7 mouse cellular contexts compared by ENCODE assay signal in genomic region chr14:124222447-124222846, GRCm38 (mm10).
DNase-seq lines count a peak whose midpoint lies in the region; ATAC-seq and TF ChIP-seq lines count a peak whose summit lies in the region.

No protein-coding gene starts in this region.

- H3K27me3 ChIP-seq in liver, postnatal 0 days (ENCODE audit: insufficient read depth, low read length), result no peaks in the 10 kb centered on the region
- H3K27me3 ChIP-seq in liver, embryonic 11.5 days (replicated peaks; ENCODE audit: control insufficient read depth, insufficient read depth, low read length), result no peaks in the 10 kb centered on the region
- H3K27me3 ChIP-seq in forebrain, embryonic 12.5 days, result no peaks in the 10 kb centered on the region
- H3K27me3 ChIP-seq in neural tube, embryonic 15.5 days (replicated peaks), result no peaks in the 10 kb centered on the region

- ATAC-seq in liver, postnatal 0 days, result no peak
- ATAC-seq in liver, embryonic 11.5 days (replicated peaks; ENCODE audit: low FRiP score), result no peak
- ATAC-seq in forebrain, embryonic 12.5 days (ENCODE audit: low FRiP score), result peak; percentile 64
- ATAC-seq in neural tube, embryonic 15.5 days (ENCODE audit: low FRiP score), result peak; percentile 59; the same call in 1 of the 2 replicates

- H3K9me3 ChIP-seq in liver, postnatal 0 days (ENCODE audit: low read length), result no peaks in the 10 kb centered on the region
- no peaks in the 10 kb centered on the region for H3K9me3 ChIP-seq in liver, embryonic 11.5 days (ENCODE audit: control insufficient read depth, low read length)
- no peaks in the 10 kb centered on the region for H3K9me3 ChIP-seq in forebrain, embryonic 12.5 days
- H3K9me3 ChIP-seq in neural tube, embryonic 15.5 days (replicated peaks), result no peaks in the 10 kb centered on the region

- H3K36me3 ChIP-seq in liver, postnatal 0 days (replicated peaks; ENCODE audit: insufficient read depth, low read length), result no peaks in the 10 kb centered on the region
- H3K36me3 ChIP-seq in liver, embryonic 11.5 days (ENCODE audit: control insufficient read depth, insufficient read depth, low read length), result no peaks in the 10 kb centered on the region
- no peaks in the 10 kb centered on the region for H3K36me3 ChIP-seq in forebrain, embryonic 12.5 days (replicated peaks)
- H3K36me3 ChIP-seq in neural tube, embryonic 15.5 days, result no peaks in the 10 kb centered on the region

- no peak overlapping the region for H3K27ac ChIP-seq in liver, postnatal 0 days (ENCODE audit: low read depth)
- H3K27ac ChIP-seq in liver, embryonic 11.5 days (ENCODE audit: low read depth, low read length), result no peak overlapping the region
- no peak overlapping the region for H3K27ac ChIP-seq in forebrain, embryonic 12.5 days
- H3K27ac ChIP-seq in neural tube, embryonic 15.5 days (replicated peaks), result no peak overlapping the region

- H3K4me3 ChIP-seq in liver, postnatal 0 days (ENCODE audit: low read depth, low read length), result no peak overlapping the region
- H3K4me3 ChIP-seq in liver, embryonic 11.5 days (ENCODE audit: low read depth, low read length), result no peak overlapping the region
- H3K4me3 ChIP-seq in forebrain, embryonic 12.5 days (replicated peaks), result no peak overlapping the region
- H3K4me3 ChIP-seq in neural tube, embryonic 15.5 days (replicated peaks), result no peak overlapping the region

- no peak for DNase-seq in liver, postnatal 0 days
- no peak for DNase-seq in liver, embryonic 11.5 days (ENCODE audit: low spot score)
- DNase-seq in ZHBTc4 (ENCODE audit: low read depth, low spot score), result peak; percentile 29
- DNase-seq in adrenal gland, adult 8-10 months, result no peak
- no peak for DNase-seq in urinary bladder, postnatal 25 days (ENCODE audit: low spot score)

- peak; percentile 24; the same call in 1 of the 2 replicates for TF ChIP-seq CTCF in liver, postnatal 0 days (IDR thresholded peaks at IDR 0.05; ENCODE audit: low read depth)

- TF ChIP-seq EP300 in liver, postnatal 0 days (IDR thresholded peaks at IDR 0.05; ENCODE audit: low read depth), result no peak

- H3K9ac ChIP-seq in liver, postnatal 0 days (replicated peaks), result no peak overlapping the region
- H3K9ac ChIP-seq in liver, embryonic 11.5 days (ENCODE audit: low read depth, low read length), result no peak overlapping the region
- H3K9ac ChIP-seq in forebrain, embryonic 12.5 days, result no peak overlapping the region
- no peak overlapping the region for H3K9ac ChIP-seq in neural tube, embryonic 15.5 days (replicated peaks)

- no peak overlapping the region for H3K4me2 ChIP-seq in liver, postnatal 0 days (ENCODE audit: low read depth, low read length)
- no peak overlapping the region for H3K4me2 ChIP-seq in liver, embryonic 11.5 days
- no peak overlapping the region for H3K4me2 ChIP-seq in forebrain, embryonic 12.5 days
- no peak overlapping the region for H3K4me2 ChIP-seq in neural tube, embryonic 15.5 days

- 17% methylated on average over 1 of the region's 1 CpGs for WGBS in liver, postnatal 0 days (ENCODE audit: insufficient replicate concordance)
- WGBS in liver, embryonic 11.5 days, result 39% methylated on average over 1 of the region's 1 CpGs
- 21% methylated on average over 1 of the region's 1 CpGs for WGBS in forebrain, embryonic 12.5 days
- 22% methylated on average over 1 of the region's 1 CpGs for WGBS in neural tube, embryonic 15.5 days

- no peaks in the 10 kb centered on the region for H3K4me1 ChIP-seq in liver, postnatal 0 days (ENCODE audit: insufficient read depth)
- no peaks in the 10 kb centered on the region for H3K4me1 ChIP-seq in liver, embryonic 11.5 days (replicated peaks; ENCODE audit: control insufficient read depth, insufficient read depth, low read length)
- H3K4me1 ChIP-seq in forebrain, embryonic 12.5 days, result no peaks in the 10 kb centered on the region
- H3K4me1 ChIP-seq in neural tube, embryonic 15.5 days, result no peaks in the 10 kb centered on the region

Comparison
In these comparisons a context has a peak if more than half of its experiments do, and no peak if none do; other contexts are left out.
1. ATAC-seq: peak in forebrain, embryonic 12.5 days (single experiment) and neural tube, embryonic 15.5 days (single experiment); none in liver, postnatal 0 days (single experiment) and liver, embryonic 11.5 days (single experiment).